Mouse (Mus musculus): ENCODE results near the gene Ankrd9. TPM values are rescaled to one million over a fixed set of nuclear protein-coding genes. Genes with fewer than 3 reads are reported as not detected.

Gene Ankrd9
- total and polyA plus RNA-seq, 3 experiments, result 13.8 to 26.0 TPM; not detected in 1

GRCm38 (mm10) chr12:110991361-110992127 is 12.7 kb upstream of the Ankrd9 start (continued):
- no peak for TF ChIP-seq CHD1 (IDR thresholded peaks at IDR 0.05; ENCODE audit: low read depth, low read length)
- no peak for TF ChIP-seq MYB (IDR thresholded peaks at IDR 0.05; ENCODE audit: low read depth, low read length)
- peak; percentile 52; the same call in 1 of the 2 replicates for TF ChIP-seq ETS1 (IDR thresholded peaks at IDR 0.05; ENCODE audit: low read depth, low read length)
- no peak; the same call in 1 of the 2 replicates for TF ChIP-seq NRF1 (IDR thresholded peaks at IDR 0.05; ENCODE audit: insufficient read depth, low read depth, low read length, poor library complexity, severe bottlenecking)
- TF ChIP-seq MAZ (IDR thresholded peaks at IDR 0.05; ENCODE audit: low read depth, low read length), result peak; percentile 77; the same call in 1 of the 2 replicates
- TF ChIP-seq CTCF (IDR thresholded peaks at IDR 0.05 in 2 of 3, conservative IDR thresholded peaks at IDR 0.05 in 1 of 3; ENCODE audit: control insufficient read depth in 1 of 3, insufficient read depth in 1 of 3, low read depth in 2 of 3, low read length in 3 of 3, poor library complexity in 1 of 3, severe bottlenecking in 1 of 3), result peak; percentile 85 to 93 (median 92)

DNA sequence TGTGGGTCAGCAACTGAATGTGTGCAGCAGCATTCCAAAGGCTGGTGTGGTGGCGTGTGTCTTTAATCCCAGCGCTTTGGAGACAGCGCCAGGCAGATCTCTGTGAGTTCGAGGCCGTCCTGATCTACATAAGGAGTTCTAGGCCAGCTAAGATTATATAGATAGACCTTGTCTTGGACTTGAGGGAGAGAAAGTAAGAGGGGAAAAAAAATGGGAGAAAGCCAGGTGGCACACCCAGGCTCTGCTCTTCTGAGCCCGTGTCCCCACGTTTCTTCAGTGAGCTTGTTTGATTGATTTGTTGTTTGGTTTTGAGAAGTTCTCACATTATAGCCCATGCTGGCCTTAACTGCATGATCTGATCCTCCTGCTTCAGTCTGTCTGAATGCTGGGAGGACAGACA is 11.7 kb upstream of the Ankrd9 start:
- Histone ChIP-seq H3K9ac (ENCODE audit: control insufficient read depth, low read depth, low read length, poor library complexity, severe bottlenecking) (no peak overlapping the region), H3K9me3 (replicated peaks; ENCODE audit: insufficient read depth, low read length) (no peaks in the 10 kb centered on the region), H3K4me3 (ENCODE audit: control insufficient read depth in 1 of 2, insufficient read depth in 1 of 2, low read depth in 2 of 2, low read length in 2 of 2) (no peak overlapping the region), H3K79me2 (ENCODE audit: control insufficient read depth, insufficient read depth, low read length, poor library complexity) (no peaks in the 10 kb centered on the region; the same call in 1 of the 2 replicates), H3K4me1 (ENCODE audit: control insufficient read depth in 1 of 2, insufficient read depth in 2 of 2, low read length in 2 of 2) (peaks cover 0 to 18% of the 10 kb centered on the region in 2 experiments; a peak in 2 of 4 replicates), H3K36me3 (ENCODE audit: control insufficient read depth in 1 of 2, insufficient read depth in 2 of 2, low read length in 2 of 2) (peaks cover 0 to 5% of the 10 kb centered on the region in 2 experiments; a peak in 2 of 4 replicates), H3K27ac (ENCODE audit: control insufficient read depth, low read depth, low read length) (no peak overlapping the region), H3K27me3 (ENCODE audit: control insufficient read depth in 1 of 2, insufficient read depth in 2 of 2, low read length in 2 of 2) (no peaks in the 10 kb centered on the region)
- no peak for DNase-seq (ENCODE audit: low read depth, low spot score)
- TF ChIP-seq ETS1 (IDR thresholded peaks at IDR 0.05; ENCODE audit: low read depth, low read length) (no peak), ZKSCAN1 (IDR thresholded peaks at IDR 0.05; ENCODE audit: low read depth, low read length) (no peak), MXI1 (IDR thresholded peaks at IDR 0.05; ENCODE audit: low read depth, low read length) (no peak), POLR2AphosphoS5 (IDR thresholded peaks at IDR 0.05; ENCODE audit: borderline replicate concordance, low read depth, low read length) (no peak), UBTF (IDR thresholded peaks at IDR 0.05; ENCODE audit: borderline replicate concordance, insufficient read depth, low read depth, low read length) (no peak), MYB (IDR thresholded peaks at IDR 0.05; ENCODE audit: low read depth, low read length) (no peak), CTCF (IDR thresholded peaks at IDR 0.05 in 2 of 3, conservative IDR thresholded peaks at IDR 0.05 in 1 of 3; ENCODE audit: control insufficient read depth in 1 of 3, insufficient read depth in 1 of 3, low read depth in 2 of 3, low read length in 3 of 3, poor library complexity in 1 of 3, severe bottlenecking in 1 of 3) (no peak), MAFK (IDR thresholded peaks at IDR 0.05; ENCODE audit: borderline replicate concordance, low read depth, low read length) (no peak), EP300 (IDR thresholded peaks at IDR 0.05; ENCODE audit: low read depth in 1 of 2, low read length in 2 of 2) (no peak), TCF12 (IDR thresholded peaks at IDR 0.05; ENCODE audit: low read depth, low read length) (no peak), POLR2A (IDR thresholded peaks at IDR 0.05; ENCODE audit: control insufficient read depth in 1 of 2, insufficient read depth in 1 of 2, low read depth in 1 of 2, low read length in 2 of 2, poor library complexity in 1 of 2) (no peak)

- DNase-seq (ENCODE audit: low read depth, low spot score), result no peak
- no peak for TF ChIP-seq MYC (IDR thresholded peaks at IDR 0.05; ENCODE audit: low read depth, low read length)
- no peak for TF ChIP-seq MXI1 (IDR thresholded peaks at IDR 0.05; ENCODE audit: low read depth, low read length)
- TF ChIP-seq CHD1 (IDR thresholded peaks at IDR 0.05; ENCODE audit: low read depth, low read length), result no peak
- TF ChIP-seq USF1 (IDR thresholded peaks at IDR 0.05; ENCODE audit: low read depth, low read length), result no peak
- TF ChIP-seq ZC3H11A (IDR thresholded peaks at IDR 0.05; ENCODE audit: low read depth, low read length), result no peak
- no peak for TF ChIP-seq ETS1 (IDR thresholded peaks at IDR 0.05; ENCODE audit: low read depth, low read length)
- no peak for TF ChIP-seq JUND (IDR thresholded peaks at IDR 0.05; ENCODE audit: low read depth, low read length)
- no peak for TF ChIP-seq ELF1 (IDR thresholded peaks at IDR 0.05; ENCODE audit: low read depth, low read length)
- no peak for TF ChIP-seq TBP (IDR thresholded peaks at IDR 0.05; ENCODE audit: low read depth, low read length)
- TF ChIP-seq SMC3 (IDR thresholded peaks at IDR 0.05; ENCODE audit: low read depth, low read length), result no peak
Observed at GRCm38 (mm10) chr12:110989409-110989808, 10.6 kb upstream of the Ankrd9 start.

More at GRCm38 (mm10) chr12:110989409-110989808, 10.6 kb upstream of the Ankrd9 start:
- H3K4me3 ChIP-seq (ENCODE audit: control insufficient read depth in 1 of 2, insufficient read depth in 1 of 2, low read depth in 2 of 2, low read length in 2 of 2), result no peak overlapping the region
- H3K36me3 ChIP-seq (ENCODE audit: control insufficient read depth in 1 of 2, insufficient read depth in 2 of 2, low read length in 2 of 2), result peaks cover 0 to 5% of the 10 kb centered on the region in 2 experiments; a peak in 2 of 4 replicates
- H3K9me3 ChIP-seq (replicated peaks; ENCODE audit: insufficient read depth, low read length), result no peaks in the 10 kb centered on the region
- no peaks in the 10 kb centered on the region; the same call in 1 of the 2 replicates for H3K79me2 ChIP-seq (ENCODE audit: control insufficient read depth, insufficient read depth, low read length, poor library complexity)
- no peak overlapping the region for H3K9ac ChIP-seq (ENCODE audit: control insufficient read depth, low read depth, low read length, poor library complexity, severe bottlenecking)
- no peaks in the 10 kb centered on the region for H3K27me3 ChIP-seq (ENCODE audit: control insufficient read depth in 1 of 2, insufficient read depth in 2 of 2, low read length in 2 of 2)
- peaks cover 0 to 18% of the 10 kb centered on the region in 2 experiments; a peak in 2 of 4 replicates for H3K4me1 ChIP-seq (ENCODE audit: control insufficient read depth in 1 of 2, insufficient read depth in 2 of 2, low read length in 2 of 2)
- no peak overlapping the region for H3K27ac ChIP-seq (ENCODE audit: control insufficient read depth, low read depth, low read length)
